Mouse (Mus musculus) gastrocnemius, adult 18-20 months (tissue): ENCODE data around the gene Mcm8. TPM values are rescaled to one million over a fixed set of nuclear protein-coding genes. Genes with fewer than 3 reads are reported as not detected.

Experiments used
- DNase-seq: peaks from one replicate; pipeline ENCODE4 v3.0.0; 2021; ENCODE audit warnings: low spot score
- total RNA-seq, 2 experiments: library from RNA; stranded (reverse); gene quantifications; 2 replicates each; pipeline ENCODE4 v1.2.3; 2021

The Mcm8 gene
- total RNA-seq, 2 experiments from 2014 or later: 1.6 to 1.8 TPM

DNA sequence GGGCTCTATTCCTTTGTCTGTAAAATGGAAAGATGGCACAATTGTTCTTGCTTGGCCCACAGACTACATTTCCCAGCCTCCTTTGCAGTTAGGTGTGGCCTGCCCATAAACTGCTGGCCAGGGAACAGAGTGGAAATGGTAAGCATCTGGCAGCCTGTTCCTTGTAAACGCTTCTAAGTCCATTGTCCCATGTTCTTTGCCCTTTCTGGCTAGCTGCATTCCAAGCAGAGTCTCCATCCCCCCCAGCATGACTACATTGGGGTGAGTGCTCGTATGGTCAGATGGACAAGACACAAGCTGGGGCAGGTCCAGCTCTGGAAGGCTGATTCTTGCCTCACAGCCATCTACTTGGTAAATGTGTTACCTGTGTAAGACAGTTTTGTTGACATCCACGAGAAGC, 55.7 kb downstream of the Mcm8 start:
- DNase-seq: no peak

DNA sequence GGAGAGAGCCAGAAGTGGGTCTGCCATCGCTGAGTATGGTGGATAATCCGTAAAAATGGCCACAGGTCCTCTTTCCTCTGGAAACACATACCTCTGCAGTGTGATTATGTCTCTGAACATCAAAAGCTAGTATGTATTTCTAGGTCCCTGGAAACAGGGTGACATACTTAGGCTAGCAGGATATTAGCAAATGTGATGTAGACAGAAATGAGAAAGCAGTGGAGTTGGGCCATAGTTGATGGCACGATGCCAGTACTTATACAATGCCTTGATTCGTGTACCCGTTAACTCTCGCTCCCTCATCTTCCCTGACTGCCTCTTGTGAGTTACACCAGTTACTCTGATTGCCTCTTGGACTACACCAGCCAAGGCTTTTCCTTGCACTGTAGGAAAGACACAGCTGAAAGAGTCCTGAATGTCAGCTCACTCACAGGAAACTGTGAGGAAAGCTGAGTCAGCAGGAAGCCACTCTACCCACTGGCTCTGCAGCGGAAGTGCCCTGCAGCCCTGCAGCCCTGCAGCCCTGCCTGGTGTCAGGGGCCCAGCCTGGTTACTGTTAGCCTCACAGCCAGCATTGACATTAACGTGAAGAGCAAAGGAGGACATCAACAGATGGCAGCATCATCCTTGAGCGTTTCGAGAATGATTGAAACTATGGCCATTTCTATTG, 57.9 kb downstream of the Mcm8 start:
- DNase-seq: no peak

DNA sequence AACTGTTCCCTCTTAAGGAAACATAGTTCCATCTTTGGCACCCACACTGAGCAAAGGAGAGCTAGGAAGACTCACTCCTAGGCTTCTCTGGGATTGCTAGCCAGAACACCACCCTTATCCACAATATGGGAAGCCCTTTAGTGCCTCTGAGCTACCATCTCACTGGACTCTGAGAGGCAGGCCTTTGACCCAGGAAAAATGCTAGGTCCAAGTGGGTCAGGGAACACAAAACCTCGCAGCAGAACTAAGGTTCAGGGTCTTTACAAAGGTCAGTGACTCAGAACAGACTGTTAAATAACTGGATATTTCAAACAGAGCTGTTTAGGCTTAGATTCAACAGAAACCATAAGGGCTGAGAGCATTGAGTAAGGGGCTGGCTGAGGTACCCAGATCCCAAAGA, 61.0 kb downstream of the Mcm8 start:
- no peak for DNase-seq

DNA sequence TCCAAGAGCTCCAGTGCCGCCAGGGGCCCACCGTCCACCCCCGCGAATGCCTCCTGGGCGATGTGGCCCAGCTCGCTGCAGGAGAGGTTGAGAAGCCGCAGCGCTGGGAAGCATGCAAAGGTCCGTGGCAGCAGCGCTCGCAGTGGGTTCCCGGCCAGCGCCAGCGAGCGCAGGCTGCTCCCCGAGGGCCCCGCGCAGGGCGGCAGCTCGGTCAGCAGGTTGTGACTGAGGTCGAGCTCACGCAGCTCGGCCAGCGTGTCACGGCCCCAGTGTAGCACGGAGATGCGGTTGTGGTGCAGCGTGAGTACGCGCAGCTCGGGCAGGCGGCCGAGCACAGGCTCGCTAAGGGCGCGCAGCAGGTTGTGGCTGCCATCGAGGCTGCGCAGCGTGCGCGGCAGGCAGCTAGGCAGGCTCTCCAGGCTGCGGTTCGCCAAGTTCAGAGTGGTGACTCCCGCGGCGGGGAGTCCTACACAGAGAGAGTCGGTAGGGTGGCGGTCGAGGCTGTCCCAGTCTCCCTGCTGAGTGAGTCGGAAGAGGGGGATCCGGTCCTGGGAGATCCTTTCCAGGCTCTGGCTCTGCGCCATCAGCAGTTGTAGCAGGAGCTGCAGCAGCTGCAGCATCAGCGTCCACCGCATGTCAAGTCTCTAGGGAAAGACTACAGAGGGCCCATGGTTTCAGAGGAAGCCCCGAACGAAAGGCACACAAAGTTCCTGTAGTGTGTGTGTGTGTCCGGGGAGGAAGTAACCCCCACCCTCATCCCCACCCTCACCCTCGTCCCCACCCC, 63.5 kb downstream of the Mcm8 start:
- no peak for DNase-seq

DNA sequence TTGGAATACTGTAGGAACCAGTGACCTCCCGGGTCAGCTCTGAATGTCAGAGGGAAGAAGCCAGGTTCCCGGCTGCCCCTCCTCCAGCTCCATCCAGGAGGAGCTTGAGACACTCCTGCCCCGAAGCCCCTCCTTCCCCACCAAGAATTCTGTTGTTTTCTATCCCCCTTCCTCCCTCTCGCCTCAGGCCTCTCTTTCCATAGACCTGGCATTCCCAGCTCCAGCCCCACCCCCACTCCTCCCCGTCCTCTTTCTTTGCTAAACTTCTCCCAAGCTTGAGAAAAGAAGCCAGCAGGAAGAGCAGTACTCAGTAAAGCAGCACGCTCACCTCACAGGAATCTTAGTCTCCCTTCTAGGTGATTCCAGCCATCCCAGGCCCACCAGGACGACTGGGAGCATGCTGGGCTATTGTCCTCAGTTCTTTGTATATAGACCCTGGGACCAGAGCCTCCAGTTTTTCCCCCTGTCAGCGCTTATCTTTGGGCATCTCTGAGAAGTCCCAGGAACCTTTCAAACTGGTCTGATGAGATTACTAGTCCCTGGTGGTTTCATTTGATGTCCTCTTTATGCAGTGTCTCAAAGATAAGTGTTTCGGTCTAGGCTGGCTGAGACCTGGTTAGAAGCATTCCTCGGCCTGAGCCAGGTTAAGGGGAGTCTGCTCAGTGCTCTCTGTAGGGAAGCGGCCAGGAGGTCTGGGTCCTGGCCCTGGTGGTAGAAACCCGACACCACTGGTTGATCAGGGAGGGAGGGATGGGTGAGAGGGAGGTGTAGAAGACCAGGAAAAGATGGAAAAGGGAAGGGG, 65.1 kb downstream of the Mcm8 start, which contains the start of gene Lrrn4:
TSS of gene Lrrn4 (minus strand) at position 48 of the 802 bp plus-strand sequence.
- no peak for DNase-seq

DNA sequence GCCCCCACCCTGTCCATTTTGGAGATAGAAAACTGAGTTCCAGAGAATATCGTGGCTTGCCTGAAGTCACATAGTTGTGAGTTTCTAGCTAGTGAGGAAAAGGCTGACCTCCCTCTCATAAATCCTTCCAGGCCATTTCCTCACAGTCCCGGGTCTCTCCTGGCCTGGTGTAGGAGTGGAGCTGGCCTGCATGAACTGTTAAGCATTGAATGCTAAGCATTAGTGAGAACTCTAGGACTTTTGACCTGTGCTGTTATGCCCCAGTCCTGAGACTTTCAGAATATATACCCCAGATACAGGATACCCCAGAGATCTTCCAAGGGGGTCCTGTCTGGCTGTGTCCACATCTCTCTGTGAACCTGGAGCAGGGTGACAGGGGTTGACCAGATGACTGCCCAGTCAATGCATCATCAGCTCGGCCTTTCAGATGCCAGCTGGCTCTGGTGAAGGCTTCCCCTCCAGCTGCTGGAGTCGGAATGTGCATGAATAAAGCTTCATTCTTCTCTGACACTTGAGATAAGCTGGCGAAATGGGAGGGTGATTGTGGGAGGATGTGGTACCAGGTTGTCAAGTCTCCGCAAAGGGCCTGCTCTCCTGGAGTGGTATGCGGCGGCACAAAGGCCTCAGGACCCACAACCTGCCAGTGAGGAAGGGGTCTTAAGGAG, 68.5 kb downstream of the Mcm8 start:
- DNase-seq: no peak

DNA sequence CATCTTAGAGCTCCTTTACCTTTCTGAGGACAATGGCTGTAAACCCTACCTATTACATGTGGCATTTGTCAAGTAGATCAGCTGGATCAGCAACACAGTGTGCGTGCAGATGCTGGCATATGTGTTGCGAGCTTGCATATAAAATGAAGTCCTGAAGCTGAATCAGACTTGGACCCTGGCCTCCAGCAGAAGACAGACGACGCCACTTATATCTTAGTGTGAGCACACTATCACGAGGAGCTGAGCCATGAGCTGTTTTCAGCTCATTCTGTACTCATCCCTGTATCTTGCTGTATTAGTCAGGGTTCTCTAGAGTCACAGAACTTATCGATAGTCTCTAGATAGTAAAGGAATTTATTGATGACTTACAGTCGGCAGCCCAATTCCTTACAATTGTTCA, 69.4 kb downstream of the Mcm8 start:
- DNase-seq: no peak

Other genes starting within 250 kb of the Mcm8 start
- gene Gpcpd1, start 228.4 kb upstream of the Mcm8 start, total RNA-seq: 100 to 1,000 TPM; 220 to 252 TPM
- 1 to 10 TPM; 6.8 to 8.2 TPM for gene Shld1, start 129.2 kb upstream of the Mcm8 start, total RNA-seq
- under 1 TPM; 0.09 to 0.14 TPM for gene Chgb, start 34.9 kb upstream of the Mcm8 start, total RNA-seq
- gene Trmt6, start 86 bp upstream of the Mcm8 start, total RNA-seq: 1 to 10 TPM; 5.1 to 6.8 TPM
- 10 to 100 TPM; 13.4 to 15.8 TPM for gene Crls1, start 30.5 kb downstream of the Mcm8 start, total RNA-seq
- gene Lrrn4, start 64.8 kb downstream of the Mcm8 start, total RNA-seq: not detected
- gene Fermt1, start 129.8 kb downstream of the Mcm8 start, total RNA-seq: not detected